Mouse (Mus musculus): Measurements from ENCODE around the gene Tmem163. TPM values are rescaled to one million over a fixed set of nuclear protein-coding genes. Genes with fewer than 3 reads are reported as not detected.

Tmem163 gene
- total and polyA plus RNA-seq, 3 experiments, result 4.5 to 10.0 (median 8.1) TPM

GRCm38 (mm10) chr1:127661118-127662012, 18.0 kb downstream of the Tmem163 start:
- H3K27me3 ChIP-seq (replicated peaks), result no peaks in the 10 kb centered on the region
- in situ Hi-C loops (cut with MboI; ENCODE audit: low pct_ligation_motif_present, low pct_unique_long_range_greater_than_20kb, low sequenced_read_pairs) (no loop called here), dilution Hi-C loops (cut with MboI; ENCODE audit: extremely low pct_ligation_motif_present, extremely low pct_unique_long_range_greater_than_20kb, low sequenced_read_pairs) (no loop called here)
- no peak overlapping the region for H3K4me2 ChIP-seq (ENCODE audit: insufficient read depth, low read depth, poor library complexity, severe bottlenecking)
- H3K4me1 ChIP-seq (ENCODE audit: control insufficient read depth in 1 of 2, insufficient read depth in 2 of 2), result peaks cover 22 to 62% of the 10 kb centered on the region in 2 experiments
- H3K4me3 ChIP-seq (replicated peaks in 1 of 3; ENCODE audit: low read depth in 2 of 3, low read length in 2 of 3, poor library complexity in 1 of 3), result no peak overlapping the region
- H3K36me3 ChIP-seq (replicated peaks in 1 of 2; ENCODE audit: control insufficient read depth in 1 of 2, insufficient read depth in 1 of 2, low read length in 1 of 2), result peaks cover 0 to 44% of the 10 kb centered on the region in 2 experiments
- H3K9ac ChIP-seq (ENCODE audit: insufficient read depth, low read depth), result no peak overlapping the region
- H3K27ac ChIP-seq (ENCODE audit: insufficient read depth, low read depth), result no peak overlapping the region
- H3K79me2 ChIP-seq (replicated peaks; ENCODE audit: control insufficient read depth, extremely low read depth, insufficient read depth, poor library complexity, severe bottlenecking), result no peaks in the 10 kb centered on the region
- no peak for DNase-seq (ENCODE audit: extremely low read depth)
- TF ChIP-seq CHD1 (IDR thresholded peaks at IDR 0.05; ENCODE audit: low read depth, low read length), result no peak
- no peak for TF ChIP-seq MAFK (IDR thresholded peaks at IDR 0.05; ENCODE audit: insufficient replicate concordance, low read length)
- no peak for TF ChIP-seq EP300 (IDR thresholded peaks at IDR 0.05; ENCODE audit: low read length)
- TF ChIP-seq NELFE (IDR thresholded peaks at IDR 0.05; ENCODE audit: low read depth, low read length), result no peak
- no peak for TF ChIP-seq BHLHE40 (IDR thresholded peaks at IDR 0.05; ENCODE audit: low read depth, low read length)
- no peak for TF ChIP-seq TBP (conservative IDR thresholded peaks at IDR 0.05; ENCODE audit: low read depth, low read length)
- TF ChIP-seq ZKSCAN1 (IDR thresholded peaks at IDR 0.05; ENCODE audit: borderline replicate concordance, low read depth, low read length), result no peak
- no peak for TF ChIP-seq KAT2A (IDR thresholded peaks at IDR 0.05; ENCODE audit: insufficient replicate concordance, low read length)
- no peak for TF ChIP-seq SMC3 (IDR thresholded peaks at IDR 0.05; ENCODE audit: low read depth, low read length)
- TF ChIP-seq MXI1 (IDR thresholded peaks at IDR 0.05; ENCODE audit: low read depth, low read length), result no peak
- no peak for TF ChIP-seq MEF2A (IDR thresholded peaks at IDR 0.05; ENCODE audit: borderline replicate concordance, low read depth, low read length)
- TF ChIP-seq MYC (IDR thresholded peaks at IDR 0.05; ENCODE audit: low read depth, low read length), result no peak
- TF ChIP-seq JUND (conservative IDR thresholded peaks at IDR 0.05; ENCODE audit: low read depth, low read length), result no peak
- no peak for TF ChIP-seq PAX5 (IDR thresholded peaks at IDR 0.05; ENCODE audit: low read length)
- no peak for TF ChIP-seq ZC3H11A (IDR thresholded peaks at IDR 0.05; ENCODE audit: low read depth, low read length)
- TF ChIP-seq POLR2AphosphoS2 (IDR thresholded peaks at IDR 0.05; ENCODE audit: low read depth, low read length), result no peak
- no peak for TF ChIP-seq ZMIZ1 (IDR thresholded peaks at IDR 0.05; ENCODE audit: low read depth, low read length)
- no peak for TF ChIP-seq SIN3A (IDR thresholded peaks at IDR 0.05; ENCODE audit: low read length)
- no peak for TF ChIP-seq GABPA (IDR thresholded peaks at IDR 0.05; ENCODE audit: insufficient replicate concordance, low read depth, low read length)
- H3K9me3 ChIP-seq (replicated peaks; ENCODE audit: low read length), result no peaks in the 10 kb centered on the region

- H3K27me3 ChIP-seq (replicated peaks), result no peaks in the 10 kb centered on the region
- H3K4me1 ChIP-seq (ENCODE audit: control insufficient read depth in 1 of 2, insufficient read depth in 2 of 2), result no peaks in the 10 kb centered on the region
- no peak overlapping the region for H3K4me3 ChIP-seq (replicated peaks in 1 of 3; ENCODE audit: low read depth in 2 of 3, low read length in 2 of 3, poor library complexity in 1 of 3)
- H3K36me3 ChIP-seq (replicated peaks in 1 of 2; ENCODE audit: control insufficient read depth in 1 of 2, insufficient read depth in 1 of 2, low read length in 1 of 2), result peaks cover 3 to 57% of the 10 kb centered on the region in 2 experiments
- dilution Hi-C loops (cut with MboI; ENCODE audit: extremely low pct_ligation_motif_present, extremely low pct_unique_long_range_greater_than_20kb, low sequenced_read_pairs), result no loop called here
- H3K79me2 ChIP-seq (replicated peaks; ENCODE audit: control insufficient read depth, extremely low read depth, insufficient read depth, poor library complexity, severe bottlenecking), result no peaks in the 10 kb centered on the region; the same call in 1 of the 2 replicates
- no peaks in the 10 kb centered on the region for H3K9me3 ChIP-seq (replicated peaks; ENCODE audit: low read length)
- no peak for DNase-seq (ENCODE audit: extremely low read depth)
- H3K9ac ChIP-seq (ENCODE audit: insufficient read depth, low read depth), result no peak overlapping the region
- no peak overlapping the region for H3K27ac ChIP-seq (ENCODE audit: insufficient read depth, low read depth)
- H3K4me2 ChIP-seq (ENCODE audit: insufficient read depth, low read depth, poor library complexity, severe bottlenecking), result no peak overlapping the region
- in situ Hi-C loops (cut with MboI; ENCODE audit: low pct_ligation_motif_present, low pct_unique_long_range_greater_than_20kb, low sequenced_read_pairs), result no loop called here
- TF ChIP-seq MEF2A (IDR thresholded peaks at IDR 0.05; ENCODE audit: borderline replicate concordance, low read depth, low read length), result no peak
- TF ChIP-seq TBP (conservative IDR thresholded peaks at IDR 0.05; ENCODE audit: low read depth, low read length), result no peak
- no peak for TF ChIP-seq SMC3 (IDR thresholded peaks at IDR 0.05; ENCODE audit: low read depth, low read length)
- TF ChIP-seq MXI1 (IDR thresholded peaks at IDR 0.05; ENCODE audit: low read depth, low read length), result no peak
- no peak for TF ChIP-seq RAD21 (IDR thresholded peaks at IDR 0.05; ENCODE audit: low read depth, low read length)
- no peak for TF ChIP-seq IRF4 (IDR thresholded peaks at IDR 0.05; ENCODE audit: low read depth, low read length)
- TF ChIP-seq MYC (IDR thresholded peaks at IDR 0.05; ENCODE audit: low read depth, low read length), result no peak
- TF ChIP-seq PAX5 (IDR thresholded peaks at IDR 0.05; ENCODE audit: low read length), result no peak
Measured at GRCm38 (mm10) chr1:127651564-127651963, 27.8 kb downstream of the Tmem163 start.
